Mouse (Mus musculus) kidney, adult 2 months (tissue): ENCODE data around the gene Camta2. TPM values are rescaled to one million over a fixed set of nuclear protein-coding genes. Genes with fewer than 3 reads are reported as not detected.

Experiments used
- DNase-seq: peaks from one replicate; pipeline ENCODE4 v3.0.0; 2021
- H3K27ac ChIP-seq: fragments of 200-500 bp; 2 replicates; pipeline ENCODE4 v1.5.1; 2012; ENCODE audit warnings: low read depth, low read length, control low read depth, inconsistent platforms; ENCODE audit not compliant: insufficient read depth
- H3K27me3 ChIP-seq: fragments of 200-500 bp; replicated peaks from 2 replicates; pipeline ENCODE4 v1.6.1; 2012; ENCODE audit warnings: mild to moderate bottlenecking, moderate library complexity, low read length, inconsistent platforms; ENCODE audit not compliant: control insufficient read depth, insufficient read depth
- H3K36me3 ChIP-seq: fragments of 200-500 bp; 2 replicates; pipeline ENCODE4 v1.6.1; 2012; ENCODE audit warnings: mild to moderate bottlenecking, moderate library complexity, low read length, inconsistent platforms; ENCODE audit not compliant: control insufficient read depth, insufficient read depth
- H3K4me1 ChIP-seq: fragments of 200-500 bp; 2 replicates; pipeline ENCODE4 v1.6.1; 2011; ENCODE audit warnings: low read length; ENCODE audit not compliant: control insufficient read depth, insufficient read depth
- H3K4me3 ChIP-seq: fragments of 200-500 bp; 2 replicates; pipeline ENCODE4 v1.5.1; 2011; ENCODE audit warnings: mild to moderate bottlenecking, low read depth, low read length, control low read depth; ENCODE audit not compliant: insufficient read depth
- CTCF ChIP-seq: fragments of 200-500 bp; conservative IDR thresholded peaks from 2 replicates; pipeline ENCODE4 v1.5.1; 2011; ENCODE audit warnings: low read depth, mild to moderate bottlenecking, control low read depth, low read length, moderate library complexity, mixed read lengths; ENCODE audit not compliant: insufficient read depth, insufficient read length
- POLR2A ChIP-seq: fragments of 200-500 bp; IDR thresholded peaks from one replicate; pipeline ENCODE4 v1.6.1; 2011; ENCODE audit warnings: low read depth, low read length, control low read depth
- WGBS: fragments of 180-500 bp; shearing (Covaris S2); methylation state at CpG from one replicate; pipeline ENCODE4 v1.1.7; 2018; 5-methylcytosine and 5-hydroxymethylcytosine counted together
- polyA plus RNA-seq: library from polyadenylated mRNA; depleted of rRNA; stranded (reverse); fragments of >200 nt; gene quantifications from 2 replicates; pipeline ENCODE4 v1.2.3, GENCODE M21; 2012

The Camta2 gene
- polyA plus RNA-seq, 1 experiment = 28.7 TPM

GRCm38 (mm10) chr11:70693504-70693903, 5.6 kb upstream of the Camta2 start:
- H3K36me3 ChIP-seq = no peaks in the 10 kb centered on the region
- no peaks in the 10 kb centered on the region for H3K27me3 ChIP-seq
- 83% methylated on average over 3 of the region's 3 CpGs for WGBS
- TF ChIP-seq POLR2A = no peak
- no peak for TF ChIP-seq CTCF
- no peak overlapping the region for H3K27ac ChIP-seq
- peaks cover 8% of the 10 kb centered on the region for H3K4me1 ChIP-seq
- no peak overlapping the region for H3K4me3 ChIP-seq
- no peak for DNase-seq

- Histone ChIP-seq H3K36me3 (no peaks in the 10 kb centered on the region), H3K4me3 (no peak overlapping the region), H3K27me3 (no peaks in the 10 kb centered on the region), H3K27ac (no peak overlapping the region), H3K4me1 (peaks cover 11% of the 10 kb centered on the region)
- WGBS = 64% methylated on average over 4 of the region's 4 CpGs
- peak; percentile 65 for DNase-seq
- no peak for TF ChIP-seq CTCF
- TF ChIP-seq POLR2A = no peak
These were observed 1.7 kb upstream of the Camta2 start for GRCm38 (mm10) chr11:70689578-70689977.

DNA sequence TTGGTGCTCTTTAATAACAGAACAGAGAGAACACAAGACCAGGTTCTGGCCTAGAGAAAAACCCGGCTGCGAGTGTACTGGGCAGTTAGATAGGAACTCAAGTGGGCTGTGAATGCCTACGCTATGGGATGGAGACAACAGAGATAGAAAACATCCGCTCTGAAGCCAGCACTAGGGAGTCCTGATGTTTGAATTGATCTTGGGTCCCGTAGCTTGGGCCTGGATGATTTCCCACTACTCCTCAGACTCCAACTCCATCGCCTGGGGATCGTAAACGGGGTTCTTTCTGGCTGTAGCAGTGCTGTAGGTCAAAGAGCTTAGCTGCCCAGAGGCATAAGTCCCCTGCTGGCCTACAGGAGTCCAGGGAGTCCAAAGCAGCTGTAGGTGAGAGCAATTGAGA, 467 bp upstream of the Camta2 start:
- Histone ChIP-seq H3K36me3 (no peaks in the 10 kb centered on the region), H3K4me1 (peaks cover 11% of the 10 kb centered on the region), H3K4me3 (peak overlapping the region; percentile 54), H3K27ac (peak overlapping the region; percentile 66), H3K27me3 (no peaks in the 10 kb centered on the region)
- no peak for TF ChIP-seq POLR2A
- TF ChIP-seq CTCF = no peak
- no peak for DNase-seq
- 15% methylated on average over 8 of the region's 8 CpGs for WGBS

GRCm38 (mm10) chr11:70686901-70687566, 871 bp downstream of the Camta2 start:
- H3K27ac ChIP-seq = peak overlapping the region; percentile 8; the same call in 1 of the 2 replicates
- DNase-seq = peak; percentile 38
- no peaks in the 10 kb centered on the region for H3K36me3 ChIP-seq
- WGBS = 2% methylated on average over 16 of the region's 16 CpGs
- TF ChIP-seq CTCF (no peak), POLR2A (no peak)
- peak overlapping the region; percentile 54 for H3K4me3 ChIP-seq
- peaks cover 11% of the 10 kb centered on the region for H3K4me1 ChIP-seq
- H3K27me3 ChIP-seq = no peaks in the 10 kb centered on the region

- TF ChIP-seq CTCF (no peak), POLR2A (no peak)
- 86% methylated on average over 5 of the region's 5 CpGs for WGBS
- H3K27ac ChIP-seq = no peak overlapping the region
- DNase-seq = no peak
- H3K4me1 ChIP-seq = peaks cover 4% of the 10 kb centered on the region
- no peaks in the 10 kb centered on the region for H3K27me3 ChIP-seq
- no peak overlapping the region for H3K4me3 ChIP-seq
- no peaks in the 10 kb centered on the region; the same call in 1 of the 2 replicates for H3K36me3 ChIP-seq
These were observed 4.3 kb downstream of the Camta2 start for GRCm38 (mm10) chr11:70683640-70684039.

- Histone ChIP-seq H3K36me3 (no peaks in the 10 kb centered on the region; the same call in 1 of the 2 replicates), H3K4me3 (no peak overlapping the region), H3K27ac (no peak overlapping the region), H3K4me1 (no peaks in the 10 kb centered on the region), H3K27me3 (no peaks in the 10 kb centered on the region)
- TF ChIP-seq POLR2A (no peak), CTCF (peak; percentile 43; the same call in 1 of the 2 replicates)
- DNase-seq = no peak
- WGBS = 55% methylated on average over 11 of the region's 11 CpGs
These were observed 5.9 kb downstream of the Camta2 start for GRCm38 (mm10) chr11:70681897-70682581.

- no peak for TF ChIP-seq POLR2A
- Histone ChIP-seq H3K4me1 (no peaks in the 10 kb centered on the region), H3K36me3 (no peaks in the 10 kb centered on the region; the same call in 1 of the 2 replicates), H3K27ac (no peak overlapping the region), H3K27me3 (no peaks in the 10 kb centered on the region), H3K4me3 (no peak overlapping the region)
- 80% methylated on average over 12 of the region's 12 CpGs for WGBS
- no peak for DNase-seq
These were observed 6.7 kb downstream of the Camta2 start for GRCm38 (mm10) chr11:70681170-70681569.
